Mouse (Mus musculus): ENCODE measurements around the gene Gemin5.
"Not testable (repeated sequence)": the region's sequence is repeated elsewhere in the genome, so short reads cannot be mapped to it uniquely, and the experiment has no call there.

Gene Gemin5

GRCm38 (mm10) chr11:58116560-58116959, 51.8 kb downstream of the Gemin5 start:
- no peak for DNase-seq (ENCODE audit: extremely low read depth, low read depth)

DNA sequence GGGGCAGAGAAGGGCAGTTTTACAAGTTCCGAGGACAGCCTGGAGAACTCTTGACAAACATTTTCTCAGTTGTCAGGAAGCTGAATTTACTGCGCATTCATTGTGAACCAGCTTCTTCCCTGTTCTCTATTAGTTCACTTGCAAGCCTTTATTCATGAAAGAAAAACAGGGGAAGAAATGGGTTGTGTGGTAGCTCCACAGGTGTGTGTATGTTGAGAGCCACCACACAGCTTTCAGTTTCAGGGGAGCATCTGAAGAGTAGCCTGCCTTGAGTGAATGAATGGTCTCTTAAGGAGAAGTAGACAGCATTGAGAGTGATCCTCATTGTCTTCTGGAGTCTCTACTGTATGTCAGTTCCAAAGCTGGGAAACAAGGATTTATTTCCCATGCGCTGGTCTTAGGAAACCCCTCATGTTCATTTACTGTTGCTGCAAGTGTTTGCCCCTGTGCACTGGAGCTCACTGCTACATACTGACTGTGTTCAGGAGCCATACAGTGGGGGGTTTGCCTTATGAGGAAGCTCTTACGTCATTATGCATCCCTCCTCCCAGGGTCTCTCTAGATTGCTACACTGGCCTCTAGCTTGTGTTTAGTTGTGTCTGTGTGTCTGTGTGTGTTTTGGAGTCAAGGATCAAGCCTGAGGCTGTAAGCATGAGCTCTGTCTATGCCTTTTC, 60.5 kb downstream of the Gemin5 start:
- DNase-seq (ENCODE audit: extremely low read depth, low read depth): no peak

GRCm38 (mm10) chr11:58107009-58107408, 61.3 kb downstream of the Gemin5 start:
- DNase-seq (ENCODE audit: extremely low read depth, low read depth): no peak

GRCm38 (mm10) chr11:58104351-58104791, 64.0 kb downstream of the Gemin5 start:
- peak; percentile 81 for DNase-seq (ENCODE audit: extremely low read depth, low read depth)

GRCm38 (mm10) chr11:58103697-58104306, 64.5 kb downstream of the Gemin5 start, which contains the start of gene Cnot8:
Gene Cnot8 (plus strand): TSS chr11:58104153.
- peak; percentile 90 for DNase-seq (ENCODE audit: extremely low read depth, low read depth)

GRCm38 (mm10) chr11:58103344-58103653, 65.0 kb downstream of the Gemin5 start:
- DNase-seq (ENCODE audit: extremely low read depth, low read depth): no peak

- DNase-seq (ENCODE audit: extremely low read depth, low read depth): no peak
Observed at GRCm38 (mm10) chr11:58102581-58103343, 65.6 kb downstream of the Gemin5 start.

- no peak for DNase-seq (ENCODE audit: extremely low read depth, low read depth)
Observed at GRCm38 (mm10) chr11:58102146-58102545, 66.2 kb downstream of the Gemin5 start.

GRCm38 (mm10) chr11:58101194-58101720, 67.1 kb downstream of the Gemin5 start:
- DNase-seq (ENCODE audit: extremely low read depth, low read depth): no peak

DNA sequence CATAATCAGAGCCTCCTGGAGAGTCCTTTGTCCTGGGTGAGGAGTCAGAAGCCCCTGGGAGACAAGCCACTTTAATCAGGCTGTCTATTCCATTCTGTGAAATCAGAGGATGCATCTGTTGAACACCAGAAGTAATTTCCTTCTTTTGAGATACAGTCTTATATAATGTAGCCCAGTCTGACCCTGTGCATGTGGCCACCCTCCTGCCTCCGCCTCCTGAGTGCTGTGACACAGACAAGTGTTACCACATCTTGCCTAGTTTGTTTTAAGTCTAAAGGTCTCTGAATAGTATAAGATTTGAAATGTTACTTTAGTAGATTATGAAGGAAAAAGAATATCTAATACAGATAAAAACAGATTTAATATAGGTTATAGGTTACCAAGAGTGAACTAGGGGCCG, 68.3 kb downstream of the Gemin5 start:
- no peak for DNase-seq (ENCODE audit: extremely low read depth, low read depth)

GRCm38 (mm10) chr11:58098366-58098720, 70.0 kb downstream of the Gemin5 start:
- DNase-seq (ENCODE audit: extremely low read depth, low read depth): not testable (repeated sequence)

DNA sequence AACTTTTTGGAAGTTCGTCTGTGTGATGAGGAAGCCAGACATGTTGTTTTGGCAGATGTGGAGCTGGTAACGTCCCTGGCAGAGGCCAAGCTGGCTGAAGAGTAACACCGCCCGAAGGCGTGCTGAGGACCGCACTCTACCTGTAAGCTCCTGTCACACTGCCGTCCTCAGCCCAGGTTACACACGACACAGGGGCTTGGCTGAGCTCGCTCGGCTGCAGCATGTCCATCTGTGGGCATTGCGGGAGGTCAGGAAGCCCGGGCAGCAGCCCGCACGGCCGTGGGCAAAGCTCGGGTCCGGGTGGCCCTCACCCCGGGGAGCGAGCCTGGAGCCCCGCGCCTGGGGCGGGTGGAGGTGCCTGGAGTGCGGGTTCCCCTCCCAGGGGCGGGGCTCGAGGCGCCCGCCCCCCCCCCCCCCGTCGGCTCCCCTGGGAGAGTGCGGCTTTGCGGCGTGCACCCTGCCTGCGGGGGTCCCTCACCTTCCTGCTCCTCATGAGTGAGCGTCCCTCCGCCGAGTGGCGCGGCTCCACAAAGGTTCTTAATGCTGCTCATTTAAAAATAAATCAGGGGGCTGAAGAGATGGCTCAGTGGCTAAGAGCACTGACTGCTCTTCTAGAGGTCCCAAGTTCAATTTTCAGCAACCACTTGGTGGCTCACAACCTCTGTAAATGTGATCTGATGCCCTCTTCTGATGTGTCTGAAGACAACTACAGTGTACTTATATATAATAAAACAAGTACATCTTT, 70.5 kb downstream of the Gemin5 start:
- no peak for DNase-seq (ENCODE audit: extremely low read depth, low read depth)

GRCm38 (mm10) chr11:58096821-58097620, 71.3 kb downstream of the Gemin5 start:
- no peak for DNase-seq (ENCODE audit: extremely low read depth, low read depth)

- DNase-seq (ENCODE audit: extremely low read depth, low read depth): no peak
Observed at GRCm38 (mm10) chr11:58096160-58096559, 72.2 kb downstream of the Gemin5 start.

DNA sequence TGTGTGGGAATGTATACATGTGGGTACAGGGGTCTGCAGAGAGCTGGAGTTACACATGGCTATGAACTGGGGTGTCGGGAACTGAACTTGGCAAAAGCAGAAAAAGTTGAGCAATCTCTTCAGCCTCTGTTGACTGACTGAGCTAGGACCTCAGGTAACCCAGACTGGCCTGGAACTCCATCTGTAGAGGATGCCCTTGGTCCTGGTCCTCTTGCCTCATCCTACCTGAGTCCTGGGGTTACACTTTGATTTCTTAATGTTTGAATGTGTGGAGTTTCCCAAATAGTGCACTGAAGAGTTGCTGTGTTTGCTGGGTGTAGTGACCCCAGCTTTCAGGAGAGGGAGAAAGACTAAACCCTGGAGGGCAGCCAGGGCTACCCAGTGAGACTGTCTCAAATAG, 72.8 kb downstream of the Gemin5 start:
- no peak for DNase-seq (ENCODE audit: extremely low read depth, low read depth)

- no peak for DNase-seq (ENCODE audit: extremely low read depth, low read depth)
Observed at GRCm38 (mm10) chr11:58094766-58095165, 73.6 kb downstream of the Gemin5 start.

- DNase-seq (ENCODE audit: extremely low read depth, low read depth): peak; percentile 33
Observed at GRCm38 (mm10) chr11:58093021-58093528, 75.3 kb downstream of the Gemin5 start, which contains the start of gene Gm12248. Gene Gm12248 (minus strand): TSS chr11:58093134.

- DNase-seq (ENCODE audit: extremely low read depth, low read depth): no peak
Observed at GRCm38 (mm10) chr11:58092541-58092940, 75.8 kb downstream of the Gemin5 start.

DNA sequence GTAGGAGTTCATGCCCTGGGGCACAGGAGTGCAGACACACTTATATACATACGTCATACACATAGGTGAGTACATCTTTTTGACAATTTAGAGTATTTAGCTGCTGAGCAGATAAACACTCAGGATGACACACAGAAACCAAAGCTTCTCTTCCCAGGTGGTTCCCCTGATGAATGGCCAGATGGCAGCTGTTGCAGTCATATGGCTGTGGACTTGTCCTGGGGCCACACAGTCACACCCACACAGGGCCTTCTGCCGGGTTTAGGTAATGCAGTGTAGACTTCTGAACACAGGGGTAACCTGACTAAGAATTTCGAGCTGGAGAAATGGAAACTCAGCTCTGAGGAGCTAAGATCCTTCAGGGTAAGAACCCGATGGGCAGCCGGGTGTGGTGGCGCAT, 86.6 kb downstream of the Gemin5 start:
- no peak for DNase-seq (ENCODE audit: extremely low read depth, low read depth)

GRCm38 (mm10) chr11:58077270-58077669, 91.1 kb downstream of the Gemin5 start:
- DNase-seq (ENCODE audit: extremely low read depth, low read depth): no peak

Measured in MEL-GATA-1-ER (cell line).